Mouse (Mus musculus): ENCODE measurements around the gene Rrp1b. TPM values are rescaled to one million over a fixed set of nuclear protein-coding genes. Genes with fewer than 3 reads are reported as not detected.

Rrp1b gene
- total and polyA plus RNA-seq, 3 experiments = 60.9 to 149 (median 76.7) TPM

DNA sequence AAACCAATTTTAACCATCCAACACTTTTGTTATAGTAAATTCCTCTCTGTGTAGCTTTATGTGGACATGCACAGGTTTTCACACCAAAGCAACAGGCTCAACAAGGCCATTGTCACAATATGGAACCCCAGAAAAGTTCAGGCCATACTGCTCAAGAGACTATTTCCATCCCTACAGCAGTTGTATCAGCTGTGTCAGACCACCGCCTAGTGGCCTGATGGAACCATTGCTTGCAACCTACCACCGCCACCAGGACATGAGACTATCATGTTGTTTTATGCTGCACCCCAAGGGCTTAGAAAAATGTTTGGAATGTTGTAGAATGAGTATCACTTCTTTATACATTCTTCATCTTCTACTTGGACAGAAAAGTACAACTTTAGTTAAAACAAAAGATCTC, 10.5 kb upstream of the Rrp1b start (continued):
- TF ChIP-seq CHD1 (IDR thresholded peaks at IDR 0.05; ENCODE audit: low read depth, low read length) = no peak
- 0 out of 2 replicates have a peak, but pooled peaks have one; percentile 40 for TF ChIP-seq E2F4 (IDR thresholded peaks at IDR 0.05; ENCODE audit: insufficient replicate concordance, low read depth, low read length)
- TF ChIP-seq SIN3A (IDR thresholded peaks at IDR 0.05; ENCODE audit: low read length) = peak; percentile 79
- peak; percentile 85 to 99 for TF ChIP-seq CTCF (conservative IDR thresholded peaks at IDR 0.05 in 1 of 2, IDR thresholded peaks at IDR 0.05 in 1 of 2; ENCODE audit: low read depth in 2 of 2, low read length in 2 of 2)
- 0 out of 2 replicates have a peak, but pooled peaks have one; percentile 22 for TF ChIP-seq RCOR1 (conservative IDR thresholded peaks at IDR 0.05; ENCODE audit: low read depth, low read length)
- 0 out of 2 replicates have a peak, but pooled peaks have one; percentile 6 for TF ChIP-seq MAZ (IDR thresholded peaks at IDR 0.05; ENCODE audit: low read depth, low read length)

GRCm38 (mm10) chr17:32027666-32028065, 8.2 kb upstream of the Rrp1b start:
- H3K27me3 ChIP-seq (replicated peaks) = no peaks in the 10 kb centered on the region
- H3K4me3 ChIP-seq (replicated peaks in 1 of 3; ENCODE audit: low read depth in 2 of 3, low read length in 2 of 3, poor library complexity in 1 of 3) = no peak overlapping the region
- H3K9ac ChIP-seq (ENCODE audit: insufficient read depth, low read depth) = no peak overlapping the region
- no peak overlapping the region for H3K4me2 ChIP-seq (ENCODE audit: insufficient read depth, low read depth, poor library complexity, severe bottlenecking)
- peak; percentile 56 for DNase-seq (ENCODE audit: extremely low read depth)
- in situ Hi-C loops (cut with MboI; ENCODE audit: low pct_ligation_motif_present, low pct_unique_long_range_greater_than_20kb, low sequenced_read_pairs) = loop anchor here (5.0 to 10.0 kb wide), 2 partner anchors 335 to 493 kb away; no protein-coding TSS in a partner anchor
- H3K4me1 ChIP-seq (ENCODE audit: control insufficient read depth in 1 of 2, insufficient read depth in 2 of 2) = peaks cover 12 to 27% of the 10 kb centered on the region in 2 experiments
- dilution Hi-C loops (cut with MboI; ENCODE audit: extremely low pct_ligation_motif_present, extremely low pct_unique_long_range_greater_than_20kb, low sequenced_read_pairs) = no loop called here
- no peaks in the 10 kb centered on the region for H3K79me2 ChIP-seq (replicated peaks; ENCODE audit: control insufficient read depth, extremely low read depth, insufficient read depth, poor library complexity, severe bottlenecking)
- no peak overlapping the region for H3K27ac ChIP-seq (ENCODE audit: insufficient read depth, low read depth)
- TF ChIP-seq KAT2A (IDR thresholded peaks at IDR 0.05; ENCODE audit: insufficient replicate concordance, low read length) (no peak), RAD21 (IDR thresholded peaks at IDR 0.05; ENCODE audit: low read depth, low read length) (peak; percentile 86), SIN3A (IDR thresholded peaks at IDR 0.05; ENCODE audit: low read length) (no peak), HCFC1 (IDR thresholded peaks at IDR 0.05; ENCODE audit: low read depth, low read length) (no peak), PAX5 (IDR thresholded peaks at IDR 0.05; ENCODE audit: low read length) (no peak), MAX (IDR thresholded peaks at IDR 0.05; ENCODE audit: low read length) (peak; percentile 92), ELF1 (IDR thresholded peaks at IDR 0.05; ENCODE audit: low read depth, low read length) (no peak), ETS1 (conservative IDR thresholded peaks at IDR 0.05; ENCODE audit: low read depth, low read length) (no peak), CTCF (conservative IDR thresholded peaks at IDR 0.05 in 1 of 2, IDR thresholded peaks at IDR 0.05 in 1 of 2; ENCODE audit: low read depth in 2 of 2, low read length in 2 of 2) (peak in 1 of 2 experiments; percentile 84; a peak in 2 of 4 replicates), CHD1 (IDR thresholded peaks at IDR 0.05; ENCODE audit: low read depth, low read length) (no peak), MAZ (IDR thresholded peaks at IDR 0.05; ENCODE audit: low read depth, low read length) (no peak), JUN (IDR thresholded peaks at IDR 0.05; ENCODE audit: insufficient read depth, low read depth, low read length) (no peak), MXI1 (IDR thresholded peaks at IDR 0.05; ENCODE audit: low read depth, low read length) (no peak), BHLHE40 (IDR thresholded peaks at IDR 0.05; ENCODE audit: low read depth, low read length) (peak; percentile 56), GABPA (IDR thresholded peaks at IDR 0.05; ENCODE audit: insufficient replicate concordance, low read depth, low read length) (no peak), UBTF (IDR thresholded peaks at IDR 0.05; ENCODE audit: low read depth, low read length) (no peak), TCF12 (IDR thresholded peaks at IDR 0.05; ENCODE audit: low read depth, low read length) (no peak), CHD2 (IDR thresholded peaks at IDR 0.05; ENCODE audit: low read length) (no peak), NELFE (IDR thresholded peaks at IDR 0.05; ENCODE audit: low read depth, low read length) (0 out of 2 replicates have a peak, but pooled peaks have one; percentile 28), MYC (IDR thresholded peaks at IDR 0.05; ENCODE audit: low read depth, low read length) (peak; percentile 73), MEF2A (IDR thresholded peaks at IDR 0.05; ENCODE audit: borderline replicate concordance, low read depth, low read length) (no peak), EP300 (IDR thresholded peaks at IDR 0.05; ENCODE audit: low read length) (no peak), POLR2A (IDR thresholded peaks at IDR 0.05; ENCODE audit: low read depth, low read length) (no peak), ZMIZ1 (IDR thresholded peaks at IDR 0.05; ENCODE audit: low read depth, low read length) (no peak), RCOR1 (conservative IDR thresholded peaks at IDR 0.05; ENCODE audit: low read depth, low read length) (no peak), ZKSCAN1 (IDR thresholded peaks at IDR 0.05; ENCODE audit: borderline replicate concordance, low read depth, low read length) (no peak), SMC3 (IDR thresholded peaks at IDR 0.05; ENCODE audit: low read depth, low read length) (peak; percentile 54), MAFK (IDR thresholded peaks at IDR 0.05; ENCODE audit: insufficient replicate concordance, low read length) (no peak), JUND (conservative IDR thresholded peaks at IDR 0.05; ENCODE audit: low read depth, low read length) (no peak), USF1 (IDR thresholded peaks at IDR 0.05; ENCODE audit: low read depth, low read length) (peak; percentile 83), E2F4 (IDR thresholded peaks at IDR 0.05; ENCODE audit: insufficient replicate concordance, low read depth, low read length) (no peak), POLR2AphosphoS2 (IDR thresholded peaks at IDR 0.05; ENCODE audit: low read depth, low read length) (no peak), USF2 (conservative IDR thresholded peaks at IDR 0.05; ENCODE audit: low read depth, low read length) (peak; percentile 84), ZC3H11A (IDR thresholded peaks at IDR 0.05; ENCODE audit: low read depth, low read length) (no peak), NRF1 (IDR thresholded peaks at IDR 0.05; ENCODE audit: low read depth, low read length) (no peak)
- no peaks in the 10 kb centered on the region for H3K36me3 ChIP-seq (replicated peaks in 1 of 2; ENCODE audit: control insufficient read depth in 1 of 2, insufficient read depth in 1 of 2, low read length in 1 of 2)
- H3K9me3 ChIP-seq (replicated peaks; ENCODE audit: low read length) = no peaks in the 10 kb centered on the region
